Mouse (Mus musculus) embryonic facial prominence, embryonic 11.5 days (tissue): ENCODE results near the gene Lingo3. TPM values are rescaled to one million over a fixed set of nuclear protein-coding genes. Genes with fewer than 3 reads are reported as not detected.
"Not testable (repeated sequence)": the region's sequence is repeated elsewhere in the genome, so short reads cannot be mapped to it uniquely, and the experiment has no call there.

Experiments
- ATAC-seq: fragments of 200-750 bp; cut with Nextera tagmentation; replicated peaks from 2 replicates; pipeline ENCODE4 v1.8.0; 2017; ENCODE audit warnings: low read depth; ENCODE audit not compliant: insufficient number of reproducible peaks, low FRiP score, low TSS enrichment
- DNase-seq: peaks from one replicate; pipeline ENCODE4 v3.0.0-alpha.2; 2015; ENCODE audit warnings: low spot score
- H3K27ac ChIP-seq: fragments of 300-500 bp; sonication (generic); replicated peaks from 2 replicates; pipeline ENCODE4 v1.5.1; 2014; ENCODE audit warnings: mild to moderate bottlenecking, low read depth, low read length, control low read depth
- H3K27me3 ChIP-seq: fragments of 300-500 bp; sonication (generic); 2 replicates; pipeline ENCODE4 v1.6.1; 2014; ENCODE audit warnings: mild to moderate bottlenecking, low read length, moderate library complexity, mixed read lengths; ENCODE audit not compliant: control insufficient read depth, insufficient read depth
- H3K36me3 ChIP-seq: fragments of 300-500 bp; sonication (generic); replicated peaks from 2 replicates; pipeline ENCODE4 v1.6.1; 2014; ENCODE audit warnings: low read depth, mild to moderate bottlenecking, low read length, moderate library complexity, mixed read lengths; ENCODE audit not compliant: control insufficient read depth, insufficient read depth
- H3K4me1 ChIP-seq: fragments of 300-500 bp; sonication (generic); 2 replicates; pipeline ENCODE4 v1.6.1; 2014; ENCODE audit warnings: low read length, mixed read lengths; ENCODE audit not compliant: control insufficient read depth, insufficient read depth
- H3K4me2 ChIP-seq: fragments of 300-500 bp; sonication (generic); 2 replicates; pipeline ENCODE4 v1.6.1; 2014; ENCODE audit warnings: low read depth, mild to moderate bottlenecking, control low read depth, low read length, moderate library complexity
- H3K4me3 ChIP-seq: fragments of 300-500 bp; sonication (generic); 2 replicates; pipeline ENCODE4 v1.5.1; 2014; ENCODE audit warnings: low read depth, low read length, control low read depth
- H3K9ac ChIP-seq: fragments of 300-500 bp; sonication (generic); replicated peaks from 2 replicates; pipeline ENCODE4 v1.6.1; 2014; ENCODE audit warnings: mild to moderate bottlenecking, control low read depth, low read length
- H3K9me3 ChIP-seq: fragments of 300-500 bp; sonication (generic); replicated peaks from 2 replicates; pipeline ENCODE4 v1.6.1; 2016; ENCODE audit warnings: mild to moderate bottlenecking, low read length, inconsistent platforms, mixed read lengths; ENCODE audit not compliant: control insufficient read depth
- WGBS: fragments of 180-500 bp; shearing (Covaris S2); extraction: QIAGEN DNeasy Blood & Tissue Kit; methylation state at CpG from one replicate; pipeline ENCODE4 v1.1.7; 2014; 5-methylcytosine and 5-hydroxymethylcytosine counted together
- polyA plus RNA-seq: library from polyadenylated mRNA; unstranded; fragments of >200 nt; fragmentation: Nextera tagmentation; extraction: Ambion mirVana; gene quantifications from 2 replicates; pipeline ENCODE4 v1.2.1, GENCODE M21; 2014

The Lingo3 gene
- polyA plus RNA-seq, 1 experiment from 2014 or later: 0.67 TPM

DNA sequence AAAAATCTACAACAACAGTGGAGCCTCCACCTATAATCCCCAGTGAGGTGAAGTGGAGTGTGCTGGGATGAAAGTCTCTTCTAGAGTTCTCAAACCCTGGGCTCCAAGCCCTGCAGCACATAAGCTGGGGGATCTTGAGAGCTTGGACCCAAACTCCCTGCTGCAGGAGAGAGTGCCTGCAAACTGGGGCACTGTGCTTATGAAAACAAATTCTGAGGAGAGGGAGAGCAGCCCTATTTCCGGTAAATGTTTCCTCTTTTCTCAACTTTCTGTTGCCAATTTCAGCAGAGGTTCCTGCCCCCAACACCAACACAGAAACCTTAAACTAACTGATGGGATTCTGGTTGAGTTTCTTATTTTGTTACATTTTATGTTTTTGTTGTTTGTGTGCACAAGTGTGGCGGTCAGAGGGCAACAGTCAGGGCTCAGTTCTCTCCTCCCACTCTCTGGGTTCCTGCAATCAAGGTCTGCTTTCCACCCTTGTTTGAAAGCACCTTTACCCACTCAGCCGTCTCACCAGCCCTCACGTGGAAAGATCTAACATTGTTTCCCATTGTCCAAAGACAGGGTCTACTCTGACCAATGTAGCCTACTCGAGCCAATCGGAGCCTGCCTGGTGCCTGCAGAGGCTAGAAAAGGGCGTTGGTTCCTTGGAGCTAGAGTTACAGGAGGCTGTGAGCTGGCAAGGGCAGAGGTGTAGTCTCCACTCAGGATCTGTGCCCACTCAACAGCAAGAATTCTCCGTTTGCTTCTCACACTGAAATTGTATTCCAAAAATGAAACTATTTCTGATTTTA lies 19.8 kb downstream of the Lingo3 start:
- H3K4me1 ChIP-seq: peaks cover 2% of the 10 kb centered on the region; the same call in 1 of the 2 replicates
- H3K36me3 ChIP-seq: no peaks in the 10 kb centered on the region
- no peak overlapping the region for H3K9ac ChIP-seq
- no peak overlapping the region for H3K27ac ChIP-seq
- no peaks in the 10 kb centered on the region for H3K27me3 ChIP-seq
- DNase-seq: no peak
- H3K4me3 ChIP-seq: no peak overlapping the region
- no peaks in the 10 kb centered on the region for H3K9me3 ChIP-seq
- no peak overlapping the region for H3K4me2 ChIP-seq
- whole genome bisulfite sequencing: 64% methylated on average over 8 of the region's 8 CpGs
- no peak for ATAC-seq

DNA sequence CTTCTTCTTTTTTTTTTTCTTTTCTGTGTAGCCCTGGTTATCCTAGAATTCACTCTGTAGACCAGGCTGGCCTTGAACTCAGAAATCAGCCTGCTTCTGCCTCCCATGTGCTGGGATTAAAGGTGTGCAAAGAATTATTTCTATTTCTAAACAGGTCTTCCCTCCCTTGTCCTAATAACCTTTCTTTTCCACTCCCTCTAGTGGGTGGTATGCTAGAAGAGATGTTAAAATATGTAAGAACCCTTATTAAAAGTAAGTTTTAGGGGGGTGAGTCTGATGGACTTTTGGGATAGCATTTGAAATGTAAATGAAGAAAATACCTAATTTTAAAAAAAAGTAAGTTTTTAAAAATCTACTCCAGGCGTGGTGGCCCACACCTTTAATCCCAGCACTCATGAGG lies 20.5 kb downstream of the Lingo3 start:
- no peak for ATAC-seq
- Histone ChIP-seq H3K4me2 (no peak overlapping the region), H3K4me1 (peaks cover 2% of the 10 kb centered on the region; the same call in 1 of the 2 replicates), H3K36me3 (no peaks in the 10 kb centered on the region), H3K9ac (no peak overlapping the region), H3K9me3 (no peaks in the 10 kb centered on the region), H3K27me3 (no peaks in the 10 kb centered on the region), H3K4me3 (no peak overlapping the region), H3K27ac (no peak overlapping the region)
- WGBS: 88% methylated on average over 1 of the region's 1 CpGs
- no peak for DNase-seq

DNA sequence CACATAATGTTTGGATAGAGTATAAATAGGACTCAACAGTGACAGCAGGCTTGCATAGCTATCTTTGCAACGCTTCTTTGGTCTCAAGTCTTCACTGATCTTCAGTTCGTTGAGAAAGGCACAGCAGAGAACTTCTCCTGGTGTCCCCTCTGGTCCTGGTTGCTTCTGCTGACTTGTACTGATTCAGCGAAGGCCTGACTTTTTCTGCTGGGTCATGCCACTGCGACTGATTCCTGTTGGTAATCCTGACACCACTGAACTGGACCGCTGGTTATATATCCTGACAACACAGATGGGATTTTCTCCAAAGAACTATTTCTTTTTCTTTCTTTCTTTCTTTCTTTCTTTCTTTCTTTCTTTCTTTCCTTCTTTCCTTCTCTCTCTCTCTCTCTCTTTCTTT lies 21.3 kb downstream of the Lingo3 start:
- Histone ChIP-seq H3K4me1 (no peaks in the 10 kb centered on the region; the same call in 1 of the 2 replicates), H3K36me3 (no peaks in the 10 kb centered on the region), H3K4me3 (no peak overlapping the region), H3K9ac (no peak overlapping the region), H3K27me3 (no peaks in the 10 kb centered on the region), H3K9me3 (no peaks in the 10 kb centered on the region), H3K27ac (no peak overlapping the region), H3K4me2 (no peak overlapping the region)
- WGBS: 85% methylated on average over 5 of the region's 5 CpGs
- ATAC-seq (no peak), DNase-seq (no peak)

DNA sequence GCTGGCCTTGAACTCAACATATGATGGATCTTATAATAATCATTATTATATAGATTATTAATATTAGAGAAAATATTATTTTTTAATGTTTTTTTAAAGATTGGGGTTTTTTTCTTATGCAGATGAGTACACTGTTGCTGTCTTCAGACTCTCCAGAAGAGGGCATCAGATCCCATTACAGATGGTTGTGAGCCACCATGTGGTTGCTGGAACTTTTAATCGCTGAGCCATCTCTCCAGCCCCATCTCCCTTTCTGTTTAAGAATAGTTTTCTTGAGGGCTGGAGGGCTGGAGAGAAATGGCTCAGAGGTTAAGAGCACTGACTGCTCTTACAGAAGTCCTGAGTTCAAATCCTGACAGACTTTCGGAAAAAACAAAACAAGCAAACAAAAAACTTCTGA lies 21.8 kb downstream of the Lingo3 start:
- H3K27me3 ChIP-seq: no peaks in the 10 kb centered on the region
- no peaks in the 10 kb centered on the region for H3K9me3 ChIP-seq
- H3K4me3 ChIP-seq: no peak overlapping the region
- H3K9ac ChIP-seq: no peak overlapping the region
- ATAC-seq (no peak), DNase-seq (peak; percentile 50)
- no peaks in the 10 kb centered on the region for H3K4me1 ChIP-seq
- WGBS: 50% methylated on average over 2 of the region's 2 CpGs
- no peaks in the 10 kb centered on the region for H3K36me3 ChIP-seq
- no peak overlapping the region for H3K4me2 ChIP-seq
- H3K27ac ChIP-seq: no peak overlapping the region

DNA sequence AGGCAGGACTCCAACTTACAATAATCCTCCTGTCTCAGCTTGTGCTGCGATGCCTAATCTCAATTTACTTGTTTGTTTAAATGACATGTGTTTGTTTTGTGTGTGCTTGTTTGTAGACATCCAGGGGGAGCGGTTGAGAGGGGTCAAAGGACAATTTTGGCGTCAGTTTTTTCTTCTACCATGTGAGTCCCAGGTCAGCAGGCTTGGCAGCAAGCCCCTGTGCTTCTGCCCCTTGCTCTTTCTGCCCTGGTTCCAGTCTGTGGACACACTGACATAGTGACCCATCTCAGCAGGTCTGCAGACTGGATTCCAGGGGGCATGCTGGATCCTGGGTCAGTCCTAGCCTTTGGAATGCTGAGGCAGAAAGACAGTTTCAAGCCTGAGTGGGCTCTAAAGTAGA lies 24.4 kb downstream of the Lingo3 start:
- H3K9ac ChIP-seq: no peak overlapping the region
- no peak for DNase-seq
- no peak for ATAC-seq
- H3K27ac ChIP-seq: no peak overlapping the region
- H3K27me3 ChIP-seq: no peaks in the 10 kb centered on the region
- H3K36me3 ChIP-seq: no peaks in the 10 kb centered on the region
- no peak overlapping the region for H3K4me3 ChIP-seq
- no peaks in the 10 kb centered on the region for H3K4me1 ChIP-seq
- WGBS: 53% methylated on average over 3 of the region's 3 CpGs
- no peaks in the 10 kb centered on the region for H3K9me3 ChIP-seq
- no peak overlapping the region for H3K4me2 ChIP-seq

DNA sequence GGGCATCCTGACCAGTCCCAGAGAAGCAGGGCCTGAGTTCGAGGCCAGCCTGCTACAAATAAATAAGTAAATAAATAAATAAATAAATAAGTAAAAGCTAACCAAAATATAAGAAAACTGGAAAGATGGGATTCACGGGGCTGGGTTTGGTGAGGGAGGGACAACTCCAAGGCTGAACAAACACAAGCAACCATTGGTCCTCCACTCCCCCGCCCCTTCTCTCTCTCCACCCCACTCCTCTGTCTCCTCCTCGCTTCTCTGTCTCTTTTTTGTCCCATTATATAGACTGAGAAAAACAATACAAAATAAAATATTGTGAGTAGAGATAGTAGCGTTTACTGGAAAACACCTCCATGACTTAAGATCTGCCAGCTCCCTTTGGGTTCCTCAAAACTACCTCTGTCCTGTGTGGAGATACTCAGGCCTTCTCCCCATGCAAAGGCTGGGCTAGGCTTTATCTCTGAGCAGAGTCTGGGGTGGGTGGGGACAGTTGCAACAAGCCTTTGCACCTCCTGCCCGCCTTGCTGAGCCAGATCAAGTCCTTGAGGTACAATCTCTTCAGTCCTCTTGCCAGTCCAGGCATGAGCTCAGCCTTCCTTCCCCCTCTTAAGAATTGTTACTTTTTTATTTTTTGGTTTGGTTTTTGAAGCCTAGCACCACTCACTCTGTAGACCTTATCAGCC lies 25.1 kb downstream of the Lingo3 start:
- DNase-seq (no peak), ATAC-seq (no peak)
- Histone ChIP-seq H3K4me2 (no peak overlapping the region), H3K4me1 (no peaks in the 10 kb centered on the region), H3K27ac (no peak overlapping the region), H3K9me3 (no peaks in the 10 kb centered on the region), H3K4me3 (no peak overlapping the region), H3K36me3 (no peaks in the 10 kb centered on the region), H3K27me3 (no peaks in the 10 kb centered on the region), H3K9ac (no peak overlapping the region)
- 55% methylated on average over 6 of the region's 6 CpGs for WGBS

DNA sequence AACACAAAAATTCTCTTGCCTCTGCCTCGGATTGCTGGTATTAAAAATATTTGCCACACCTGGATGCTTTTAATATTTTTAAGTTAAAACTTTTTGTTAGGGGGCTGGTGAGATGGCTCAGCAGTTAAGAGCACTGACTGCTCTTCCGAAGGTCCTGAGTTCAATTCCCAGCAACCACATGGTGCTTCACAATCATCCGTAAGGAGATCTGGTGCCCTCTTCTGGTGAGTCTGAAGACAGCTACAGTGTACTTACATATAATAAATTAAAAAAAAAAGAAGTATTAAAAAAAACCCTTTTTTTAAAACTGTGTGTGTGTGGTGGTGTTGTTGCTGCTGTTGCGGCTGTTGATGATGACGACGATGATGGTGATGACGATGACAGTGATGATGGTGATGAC lies 25.9 kb downstream of the Lingo3 start:
- DNase-seq: peak; percentile 30
- not testable (repeated sequence) for H3K9ac ChIP-seq, ATAC-seq, H3K27me3 ChIP-seq, H3K9me3 ChIP-seq, H3K4me3 ChIP-seq, H3K4me2 ChIP-seq, H3K27ac ChIP-seq, H3K36me3 ChIP-seq, H3K4me1 ChIP-seq
- WGBS: 80% methylated on average over 7 of the region's 7 CpGs

DNA sequence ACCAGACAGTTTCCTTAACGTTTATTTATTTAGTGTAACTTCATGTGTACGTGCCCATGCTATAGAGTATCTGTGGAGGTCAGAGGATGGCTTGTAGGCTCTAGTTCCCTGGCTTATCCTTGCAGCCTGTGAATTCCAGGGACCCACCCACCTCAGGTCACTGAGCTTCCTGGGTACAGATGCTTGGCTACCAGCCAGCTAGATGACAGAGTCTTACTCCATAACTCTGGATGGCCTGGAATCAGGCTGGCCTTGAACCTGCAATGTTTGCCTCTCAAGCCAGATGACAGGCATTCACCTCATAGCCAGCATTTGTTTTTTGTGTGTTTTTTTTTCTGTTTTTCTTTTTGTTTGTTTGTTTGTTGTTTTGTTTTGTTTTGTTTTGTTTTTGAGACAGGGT lies 26.7 kb downstream of the Lingo3 start:
- no peak for ATAC-seq
- WGBS: 60% methylated on average over 2 of the region's 2 CpGs

More for the DNA sequence above, 26.7 kb downstream of the Lingo3 start:
- Histone ChIP-seq H3K9me3 (no peaks in the 10 kb centered on the region), H3K9ac (no peak overlapping the region), H3K27ac (no peak overlapping the region), H3K4me2 (no peak overlapping the region), H3K27me3 (no peaks in the 10 kb centered on the region), H3K4me1 (no peaks in the 10 kb centered on the region), H3K4me3 (no peak overlapping the region), H3K36me3 (no peaks in the 10 kb centered on the region)
- no peak for DNase-seq
